In the genomic region with DNA sequence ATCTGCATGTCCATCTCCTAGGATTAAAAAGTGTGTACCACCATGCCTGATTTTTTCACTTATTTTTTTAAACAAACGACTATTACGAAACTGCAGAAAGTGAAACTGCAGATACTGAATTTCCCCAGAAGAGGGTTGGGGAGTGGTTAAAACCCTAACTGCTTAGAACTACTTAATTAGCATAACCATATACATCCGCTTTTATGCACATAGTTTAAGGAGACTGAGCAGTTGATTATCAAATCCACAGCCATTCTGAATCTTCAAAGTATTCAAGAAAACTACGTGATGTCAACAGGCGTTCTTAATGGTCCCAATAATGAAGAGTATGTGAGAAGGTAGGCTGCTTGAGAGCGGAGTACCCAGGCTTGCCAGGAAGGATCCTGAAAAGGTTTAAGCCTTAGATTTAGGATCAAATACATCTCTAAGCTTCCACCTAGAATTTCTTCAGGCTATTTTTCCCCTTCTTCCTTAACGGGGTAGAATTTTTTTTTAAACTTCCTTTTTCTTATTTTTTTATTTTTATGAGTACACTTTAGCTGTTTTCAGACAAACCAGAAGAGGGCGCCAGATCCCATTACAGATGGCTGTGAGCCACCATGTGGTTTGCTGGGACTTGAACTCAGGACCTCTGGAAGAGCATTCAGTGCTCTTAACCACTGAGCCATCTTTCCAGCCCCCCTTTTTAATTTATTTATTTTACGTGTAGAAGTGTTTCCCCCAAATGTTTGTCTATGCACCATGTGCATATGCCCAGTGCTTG, we compare ENCODE assay signal across 8 mouse cellular contexts. TPM values are rescaled to one million over a fixed set of nuclear protein-coding genes. Genes with fewer than 3 reads are reported as not detected.
DNase-seq lines count a peak whose midpoint lies in the region; ATAC-seq and TF ChIP-seq lines count a peak whose summit lies in the region.

No protein-coding gene starts in this region.

- H3K27ac ChIP-seq in gastrocnemius, adult 2 months, result 0 out of 2 replicates have a peak overlapping the region, but pooled peaks have one; percentile 20
- no peak overlapping the region for H3K27ac ChIP-seq in cortical plate, adult 2 months (ENCODE audit: insufficient read depth, low read length)
- no peak overlapping the region for H3K27ac ChIP-seq in forebrain, embryonic 15.5 days (replicated peaks)

- H3K4me3 ChIP-seq in gastrocnemius, adult 2 months, result 0 out of 2 replicates have a peak overlapping the region, but pooled peaks have one; percentile 23
- H3K4me3 ChIP-seq in cortical plate, adult 2 months (ENCODE audit: insufficient read depth, low read length), result no peak overlapping the region
- H3K4me3 ChIP-seq in forebrain, embryonic 15.5 days, result no peak overlapping the region

- TF ChIP-seq POLR2A in cortical plate, adult 2 months (IDR thresholded peaks at IDR 0.05; ENCODE audit: extremely low read depth, insufficient read depth, low read length), result no peak

- intact Hi-C loops in gastrocnemius, adult 2 months (cut with DNase I), result loop anchor here (1.0 to 10.0 kb wide), 2 partner anchors 64 to 205 kb away; a partner anchor contains a TSS

- H3K36me3 ChIP-seq in forebrain, embryonic 15.5 days, result peaks cover 12% of the 10 kb centered on the region

- no peaks in the 10 kb centered on the region for H3K9me3 ChIP-seq in forebrain, embryonic 15.5 days

- H3K4me1 ChIP-seq in cortical plate, adult 2 months (ENCODE audit: control insufficient read depth, insufficient read depth, low read length), result no peaks in the 10 kb centered on the region
- H3K4me1 ChIP-seq in forebrain, embryonic 15.5 days, result peaks cover 25% of the 10 kb centered on the region

- DNase-seq in gastrocnemius, adult 2 months, result no peak
- DNase-seq in gastrocnemius, postnatal 25 days, result no peak
- DNase-seq in testis, postnatal 10 days (ENCODE audit: low spot score), result peak; percentile 70
- DNase-seq in testis, postnatal 14 days (ENCODE audit: low spot score), result no peak
- peak; percentile 61 for DNase-seq in lung, postnatal 10 days
- peak; percentile 68 for DNase-seq in thymus, postnatal 4 days

- ATAC-seq in forebrain, embryonic 15.5 days (replicated peaks), result no peak

- WGBS in forebrain, embryonic 15.5 days, result 76% methylated on average over 9 of the region's 9 CpGs

- no peak overlapping the region for H3K9ac ChIP-seq in forebrain, embryonic 15.5 days (replicated peaks)

- H3K4me2 ChIP-seq in forebrain, embryonic 15.5 days (replicated peaks), result no peak overlapping the region

- no peaks in the 10 kb centered on the region for H3K27me3 ChIP-seq in forebrain, embryonic 15.5 days

- peak; percentile 82 for TF ChIP-seq CTCF in gastrocnemius, adult 2 months (IDR thresholded peaks at IDR 0.05)
- TF ChIP-seq CTCF in cortical plate, adult 2 months (IDR thresholded peaks at IDR 0.05; ENCODE audit: extremely low read depth, insufficient read depth, low read length), result peak; percentile 40

RNA-seq across cellular contexts. Expression of a gene that starts 2.8 kb away (rescaled TPM):
- total RNA-seq in gastrocnemius, adult 2 months (2021), result 1,000 to 10,000 TPM; 2,669 to 2,908 TPM
- total RNA-seq in gastrocnemius, postnatal 25 days (2021), result 1,000 to 10,000 TPM; 2,083 to 2,117 TPM
- polyA plus RNA-seq in cortical plate, adult 2 months (2012; rRNA removed), result 391 and 405 TPM in 2 replicates
- polyA plus RNA-seq in forebrain, embryonic 15.5 days (2015; fragmentation: Nextera tagmentation; extraction: Ambion mirVana), result 84.2 and 84.4 TPM in 2 replicates

RNA-seq across cellular contexts. Expression of a gene that starts 3.9 kb away (rescaled TPM):
- total RNA-seq in gastrocnemius, adult 2 months (2021), result 1 to 10 TPM; 7.4 to 8.5 TPM
- 1 to 10 TPM; 6.7 to 6.9 TPM for total RNA-seq in gastrocnemius, postnatal 25 days (2021)
- polyA plus RNA-seq in cortical plate, adult 2 months (2012; rRNA removed), result 10.3 and 10.6 TPM in 2 replicates
- polyA plus RNA-seq in forebrain, embryonic 15.5 days (2015; fragmentation: Nextera tagmentation; extraction: Ambion mirVana), result 25.4 and 26.2 TPM in 2 replicates

Comparison
In these comparisons a context has a peak if more than half of its experiments do, and no peak if none do; other contexts are left out.
1. DNase-seq: peak in testis, postnatal 10 days (single experiment), lung, postnatal 10 days (single experiment) and thymus, postnatal 4 days (single experiment); none in gastrocnemius, adult 2 months (single experiment), gastrocnemius, postnatal 25 days (single experiment) and testis, postnatal 14 days (single experiment).